Mouse (Mus musculus): Measurements from ENCODE around the gene Acox2. TPM values are rescaled to one million over a fixed set of nuclear protein-coding genes. Genes with fewer than 3 reads are reported as not detected.

The Acox2 gene
- polyA plus RNA-seq, 1 experiment: not detected

DNA sequence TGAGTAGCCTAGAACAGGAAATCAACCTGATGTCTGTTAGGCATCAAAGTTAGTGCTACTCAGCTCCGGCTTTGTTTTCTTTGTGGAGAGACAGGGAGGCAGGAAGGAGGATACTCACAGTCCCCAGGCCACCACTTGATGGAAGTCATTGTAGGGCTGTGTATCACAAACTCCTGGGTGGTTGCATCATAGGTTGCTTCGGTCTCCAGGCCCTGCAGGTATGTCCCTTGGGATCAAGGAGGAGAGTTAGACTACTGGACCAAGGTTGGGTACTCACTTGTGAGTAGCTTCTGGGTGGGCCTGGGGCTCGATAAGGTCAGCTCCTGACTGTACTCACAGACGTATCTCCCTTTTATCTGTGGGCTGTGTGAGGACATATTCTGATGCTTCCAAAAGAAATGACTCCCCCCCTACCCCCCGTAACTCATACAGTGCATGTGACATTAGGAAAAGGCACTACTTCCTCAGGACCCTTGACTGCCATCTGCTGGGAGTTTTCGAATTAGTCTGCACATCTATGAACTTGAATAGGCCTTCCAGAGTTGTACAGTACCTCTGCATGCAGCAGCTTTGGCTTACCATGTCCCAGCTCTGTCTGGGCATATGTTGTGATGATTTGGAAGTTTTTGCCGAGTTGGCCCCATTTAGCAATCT, 4.0 kb downstream of the Acox2 start:
- TF ChIP-seq GATA1 (IDR thresholded peaks at IDR 0.05; ENCODE audit: low read length): no peak

DNA sequence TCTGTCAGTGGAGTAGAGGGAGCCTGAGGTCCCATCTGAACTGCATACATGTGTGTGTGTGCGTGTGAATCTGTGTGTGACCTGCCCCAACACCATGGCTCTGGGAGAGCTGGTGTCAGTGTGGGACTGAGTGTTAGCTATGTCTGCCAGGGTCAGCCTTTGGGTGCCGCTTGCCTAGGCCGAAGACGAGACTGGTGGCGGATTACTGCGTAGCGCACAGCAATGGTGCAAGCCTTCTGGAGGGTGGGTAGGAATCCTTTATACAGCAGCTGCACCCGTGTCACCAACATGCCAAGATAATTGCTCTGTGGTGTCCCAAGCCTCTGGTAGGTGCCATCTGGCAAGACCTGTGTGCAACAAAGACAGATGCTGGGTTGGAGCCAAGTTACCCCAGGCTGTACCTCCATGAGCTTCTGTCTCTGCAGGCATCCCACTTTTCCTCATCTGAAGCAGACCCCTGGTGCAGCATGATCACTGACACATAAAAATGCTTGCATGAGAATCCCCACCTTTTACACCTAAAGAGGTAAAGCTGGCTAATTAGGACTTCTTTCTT, 7.7 kb downstream of the Acox2 start:
- no peak for TF ChIP-seq GATA1 (IDR thresholded peaks at IDR 0.05; ENCODE audit: low read length)

DNA sequence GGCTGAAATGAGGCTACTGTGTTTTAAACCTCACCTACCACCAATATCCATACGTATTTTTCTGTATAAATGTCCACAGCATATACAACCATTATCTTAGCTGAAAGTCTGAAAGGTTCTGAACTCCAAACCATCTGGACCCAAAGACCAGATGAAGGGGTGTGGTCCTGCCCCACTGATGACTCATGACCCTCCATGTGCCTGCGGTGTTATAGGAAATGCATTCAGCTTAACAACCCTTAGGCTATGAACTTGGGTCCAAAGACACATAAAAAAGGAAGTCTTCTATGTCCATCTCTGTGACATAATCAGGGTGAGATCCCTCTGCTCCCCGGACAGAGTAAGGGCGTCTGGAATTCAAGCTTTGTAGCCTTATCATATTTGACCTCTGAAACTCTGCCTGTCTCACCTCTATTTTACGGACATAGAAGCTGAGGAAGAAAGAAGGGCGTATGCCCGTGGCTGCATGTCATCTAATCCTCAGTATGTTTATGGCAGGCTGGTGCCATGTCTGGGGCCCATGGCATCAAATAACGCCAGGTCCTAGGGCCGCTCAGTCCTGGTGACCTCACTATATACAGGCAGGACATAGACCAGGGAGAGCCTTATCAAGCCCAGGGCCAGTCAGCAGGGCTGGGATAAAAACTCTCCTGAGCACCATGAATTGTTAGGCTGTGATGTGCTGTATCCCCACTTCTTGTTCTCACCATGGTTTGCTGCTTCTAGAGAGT, 8.8 kb downstream of the Acox2 start:
- TF ChIP-seq GATA1 (IDR thresholded peaks at IDR 0.05; ENCODE audit: low read length): no peak

DNA sequence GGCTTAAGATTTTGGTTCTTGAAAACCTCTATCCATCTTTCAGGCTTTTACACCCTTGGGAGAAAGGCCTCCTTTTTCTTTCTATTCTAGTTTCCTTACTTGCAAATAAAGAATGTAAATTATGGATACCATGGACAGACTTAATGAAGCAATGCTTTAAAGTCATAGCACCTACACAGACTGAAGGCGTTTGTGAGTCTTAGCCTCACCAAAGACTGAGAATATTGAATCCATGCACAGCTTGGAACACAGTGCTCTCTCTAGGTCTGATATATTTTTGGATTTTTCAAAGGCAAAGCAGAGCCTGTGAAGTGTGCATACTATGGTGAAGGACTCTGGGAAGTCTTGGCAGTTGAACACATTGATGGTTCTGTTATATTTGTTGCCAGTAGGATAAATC, 9.9 kb downstream of the Acox2 start:
- no peak for TF ChIP-seq GATA1 (IDR thresholded peaks at IDR 0.05; ENCODE audit: low read length)

DNA sequence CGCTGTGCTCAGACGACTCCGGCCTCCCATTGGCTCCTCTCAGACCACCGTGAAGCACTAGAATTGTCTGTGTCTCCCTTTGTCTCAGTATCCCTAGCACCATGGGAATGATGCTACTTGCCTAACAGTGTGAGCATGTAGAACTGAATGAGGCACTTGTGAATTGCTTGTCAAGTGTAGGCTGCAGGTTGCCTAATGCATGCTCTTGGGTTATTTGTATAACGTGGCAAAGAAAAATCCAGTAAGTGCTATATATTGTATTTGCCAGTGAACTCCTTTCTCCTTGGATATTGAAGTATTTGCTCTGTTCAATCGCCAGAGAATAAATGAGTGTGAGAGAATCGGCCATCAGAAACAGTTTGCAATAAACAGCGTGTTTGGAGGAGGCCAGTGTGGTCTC, 12.3 kb downstream of the Acox2 start:
- TF ChIP-seq GATA1 (IDR thresholded peaks at IDR 0.05; ENCODE audit: low read length): no peak

DNA sequence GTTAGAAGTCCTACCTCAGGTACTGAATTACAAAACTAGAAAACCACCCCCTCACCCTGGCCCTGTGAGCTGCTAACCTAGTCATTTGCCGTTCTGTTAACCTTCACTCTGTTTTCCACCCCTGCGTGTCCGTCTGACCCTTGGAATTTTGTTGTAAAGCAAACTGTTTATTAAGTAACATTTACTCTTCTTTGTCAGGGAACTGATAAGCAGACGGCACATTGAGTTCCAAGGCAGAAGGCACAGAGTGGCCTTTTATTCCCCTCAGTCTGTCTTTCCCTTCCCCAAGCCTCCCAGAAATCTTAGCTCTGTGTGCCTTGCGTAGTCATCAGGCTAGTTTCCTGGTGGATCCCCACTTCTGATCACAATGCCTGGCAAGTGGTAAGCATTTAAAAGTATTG, 14.9 kb downstream of the Acox2 start:
- TF ChIP-seq GATA1 (IDR thresholded peaks at IDR 0.05; ENCODE audit: low read length): no peak

DNA sequence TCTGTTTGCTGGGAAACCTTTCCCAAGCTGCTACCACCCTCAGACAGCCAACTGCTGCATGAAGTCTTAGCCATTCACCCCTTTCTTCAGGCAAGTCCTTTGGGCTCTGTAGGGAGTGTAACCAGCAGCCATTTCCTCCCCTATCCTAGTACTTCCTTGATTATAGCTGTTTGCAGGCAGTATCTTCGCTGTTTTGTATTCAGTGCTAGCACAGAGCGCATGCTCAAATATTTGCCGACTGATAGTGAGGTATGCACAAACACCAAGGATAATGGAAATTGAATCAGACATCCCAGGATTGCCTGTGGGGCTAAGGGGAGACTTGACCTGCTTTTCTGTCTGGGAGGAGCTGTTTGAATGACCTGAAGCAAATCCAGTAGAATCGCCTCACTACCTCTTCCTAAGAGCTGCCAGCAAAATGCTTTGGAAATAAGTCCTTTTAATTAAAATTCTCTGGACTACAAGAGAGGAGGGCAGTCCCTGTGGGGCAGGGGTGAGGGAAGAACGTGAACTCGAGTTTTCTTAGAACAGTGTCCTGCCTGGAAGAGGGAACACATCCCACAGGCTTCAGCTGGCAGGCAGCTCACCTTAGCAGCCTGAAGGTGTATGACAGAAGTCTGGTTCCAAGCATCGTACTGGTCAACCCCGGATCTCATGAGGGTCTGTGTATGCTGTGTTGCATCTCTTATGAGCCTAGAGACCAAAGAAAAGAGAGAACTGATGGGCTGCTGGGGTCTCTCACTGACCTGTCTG, 15.8 kb downstream of the Acox2 start:
- TF ChIP-seq GATA1 (IDR thresholded peaks at IDR 0.05; ENCODE audit: low read length): no peak

DNA sequence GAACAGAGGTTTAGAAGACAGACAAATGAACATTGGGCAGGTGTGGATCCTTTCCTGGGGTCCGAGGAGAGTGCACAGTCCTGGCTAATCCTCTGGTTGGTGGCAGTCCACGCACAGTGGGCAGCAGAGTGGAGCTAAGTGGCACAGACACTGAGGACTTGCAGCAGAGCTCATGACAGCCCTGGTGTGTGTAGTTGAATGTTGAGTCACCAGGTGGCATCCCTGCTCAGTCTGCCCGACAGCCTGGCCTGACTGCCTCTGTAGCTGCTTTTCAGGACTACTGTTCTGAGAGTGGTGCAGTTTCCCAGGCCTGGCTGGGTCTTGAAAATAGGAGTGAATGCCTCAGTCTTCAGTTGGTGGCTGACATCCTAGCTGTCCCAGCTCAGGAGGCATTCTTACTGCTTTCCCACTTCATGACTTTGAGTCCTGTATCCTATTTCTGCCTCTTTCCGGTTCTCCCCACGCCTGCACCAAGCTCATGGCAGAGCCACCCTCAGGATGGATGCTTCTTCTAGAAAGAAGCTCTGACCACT, 16.7 kb downstream of the Acox2 start:
- TF ChIP-seq GATA1 (IDR thresholded peaks at IDR 0.05; ENCODE audit: low read length): no peak

DNA sequence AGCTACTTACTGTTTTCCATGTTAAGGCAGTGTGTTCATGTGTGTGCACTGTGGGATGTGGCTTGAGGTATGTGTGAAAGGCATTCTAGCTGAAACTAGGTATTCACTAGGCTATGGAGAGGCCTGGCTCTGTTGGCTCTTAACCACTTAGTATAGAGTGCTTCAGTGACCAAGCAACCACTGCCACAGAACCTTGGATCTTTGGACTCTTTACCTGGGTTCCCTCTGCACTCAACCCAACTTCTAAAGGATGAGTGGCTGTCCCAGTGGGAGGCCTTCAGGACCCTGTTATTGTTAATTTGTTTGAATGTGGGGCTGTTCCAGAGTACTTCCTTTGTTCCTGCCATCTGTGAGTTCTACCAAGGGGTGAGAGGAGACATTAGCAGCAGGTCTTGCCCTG, 17.3 kb downstream of the Acox2 start:
- no peak for TF ChIP-seq GATA1 (IDR thresholded peaks at IDR 0.05; ENCODE audit: low read length)

DNA sequence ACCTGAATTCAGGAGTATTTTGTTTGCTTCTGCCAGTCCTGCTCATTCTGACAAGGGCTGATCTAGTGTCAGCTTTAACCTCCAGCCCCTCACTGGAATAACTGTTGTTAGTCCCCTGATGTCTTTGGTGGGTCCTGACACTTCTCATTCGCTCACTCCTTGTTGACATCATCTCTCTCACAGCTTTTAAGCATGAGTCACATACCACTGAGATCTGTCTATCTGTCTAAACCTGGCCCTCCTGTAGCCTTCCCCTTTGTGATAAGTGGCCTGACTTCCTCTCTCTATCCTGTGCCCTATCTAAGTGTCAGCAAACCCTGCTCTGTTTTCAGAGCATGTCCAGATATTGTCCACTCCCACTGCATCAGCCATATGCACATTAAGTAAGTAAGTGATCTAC, 25.9 kb downstream of the Acox2 start:
- TF ChIP-seq GATA1 (IDR thresholded peaks at IDR 0.05; ENCODE audit: low read length): peak; percentile 19

DNA sequence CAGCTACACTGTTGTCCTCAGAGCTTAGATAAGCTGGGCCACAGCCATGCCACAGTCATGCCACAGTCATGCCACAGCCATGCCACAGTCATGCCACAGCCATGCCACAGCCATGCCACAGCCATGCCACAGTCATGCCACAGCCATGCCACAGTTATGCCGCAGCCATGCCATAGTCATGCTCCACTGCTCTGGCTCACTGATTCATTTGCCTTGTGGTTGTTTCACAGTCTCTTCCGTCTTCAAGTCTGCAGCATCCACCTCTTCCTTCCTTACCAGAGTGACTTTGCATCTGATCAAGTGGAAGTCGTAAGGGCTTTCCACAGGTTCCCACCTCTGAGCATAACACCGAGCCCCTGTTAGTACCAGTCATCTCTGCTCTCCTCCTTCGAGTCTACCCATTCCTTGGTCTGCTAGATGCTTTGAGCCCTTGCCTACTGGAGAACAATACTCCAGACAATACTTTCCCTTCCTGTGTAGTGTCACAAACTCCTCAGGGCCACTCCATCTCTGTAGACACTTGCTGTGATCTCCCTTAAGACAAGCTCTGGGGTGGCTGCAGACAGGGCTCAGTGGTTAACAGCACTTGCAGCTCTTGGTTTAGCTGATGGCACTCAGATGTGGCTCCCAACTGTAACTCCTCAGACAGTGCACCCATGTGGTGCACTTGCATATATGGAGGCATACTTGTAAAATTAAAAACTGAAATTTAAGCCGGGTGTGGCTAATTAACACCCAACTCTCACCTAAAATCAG, 26.8 kb downstream of the Acox2 start:
- TF ChIP-seq GATA1 (IDR thresholded peaks at IDR 0.05; ENCODE audit: low read length): no peak

DNA sequence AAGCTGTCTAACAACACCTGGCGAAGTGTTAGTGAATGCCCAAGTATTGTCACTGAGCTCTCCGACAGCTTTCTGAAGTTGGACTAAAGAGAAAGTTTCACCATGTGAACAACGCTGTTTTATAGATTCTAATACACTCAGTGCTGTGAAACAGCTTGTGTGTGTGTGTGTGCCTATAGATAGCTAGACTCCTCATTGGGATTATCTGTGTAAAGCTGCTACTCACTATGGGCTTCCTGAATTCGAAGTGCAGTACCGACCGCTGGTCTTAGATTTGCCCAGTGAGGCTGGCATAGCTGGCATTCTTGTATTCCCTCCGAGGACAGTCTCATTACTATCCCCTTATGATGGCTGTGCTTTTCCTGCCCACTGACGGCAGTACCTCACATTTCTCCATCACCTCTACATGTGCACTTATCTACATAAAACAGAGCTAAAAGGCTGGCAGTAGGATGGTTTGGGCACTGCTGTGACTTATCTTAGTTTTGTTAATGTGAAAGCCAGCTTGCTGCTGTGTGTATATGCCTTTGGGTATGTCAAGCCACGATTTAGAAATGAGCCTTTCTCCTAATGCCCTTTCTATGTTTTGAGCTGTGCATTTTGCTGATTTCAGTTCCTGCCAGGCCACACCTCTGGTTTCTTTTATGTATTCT, 29.7 kb downstream of the Acox2 start:
- TF ChIP-seq GATA1 (IDR thresholded peaks at IDR 0.05; ENCODE audit: low read length): no peak

DNA sequence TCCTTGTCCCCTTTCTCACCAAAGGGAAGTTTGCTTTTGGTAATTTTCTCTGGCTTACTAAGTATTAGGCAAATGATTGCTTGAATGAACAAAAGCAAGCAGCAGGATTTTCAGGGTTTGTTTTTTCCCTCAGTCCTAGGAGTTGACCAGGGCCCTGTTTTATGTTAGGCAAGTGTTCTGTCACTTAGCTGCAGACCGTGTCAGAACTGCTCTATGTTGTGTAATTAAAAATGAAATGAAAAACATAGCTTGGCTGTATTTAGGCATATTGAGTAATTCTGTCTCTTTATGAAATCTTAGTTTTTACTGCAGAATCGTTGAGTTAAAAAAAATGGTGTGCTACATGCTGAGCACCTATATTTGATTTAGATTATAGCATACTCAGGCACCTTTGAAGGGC, 34.3 kb downstream of the Acox2 start:
- no peak for TF ChIP-seq GATA1 (IDR thresholded peaks at IDR 0.05; ENCODE audit: low read length)

DNA sequence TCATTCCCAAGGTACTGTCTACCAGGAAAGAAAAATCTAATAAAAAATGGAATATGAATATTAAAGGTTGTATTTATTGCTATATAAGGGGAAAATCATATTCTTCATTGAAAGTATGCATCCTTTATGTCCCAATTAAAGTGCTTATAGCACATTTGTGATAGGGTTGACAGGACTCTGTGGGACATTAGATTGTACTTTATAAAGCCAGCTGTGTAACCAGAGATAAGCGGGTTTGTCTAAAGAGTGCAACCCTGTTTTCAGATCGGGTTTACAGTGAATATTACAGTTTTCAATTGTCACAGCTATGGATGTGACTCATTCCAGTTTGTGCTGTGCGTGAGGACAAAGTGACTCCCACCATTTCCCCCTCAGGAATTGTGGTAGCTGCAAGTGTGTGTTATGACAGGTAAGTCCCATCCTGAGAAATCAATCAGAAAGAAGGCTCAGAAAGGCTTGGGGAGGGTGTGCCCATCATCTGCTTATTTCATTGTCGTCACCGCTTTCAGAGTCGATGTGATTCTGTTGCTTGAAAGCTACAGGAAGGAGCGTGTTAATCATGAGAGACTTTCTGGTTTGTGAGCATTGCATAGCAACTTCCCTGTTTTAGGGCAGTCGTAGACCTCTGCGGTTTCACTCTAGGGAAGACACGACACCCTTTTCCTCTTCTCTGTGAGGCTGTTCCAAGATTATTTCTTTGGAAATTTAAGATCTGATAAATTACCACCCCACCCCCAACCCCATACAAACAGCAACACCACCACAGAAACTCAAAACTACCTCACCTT, 35.5 kb downstream of the Acox2 start:
- no peak for TF ChIP-seq GATA1 (IDR thresholded peaks at IDR 0.05; ENCODE audit: low read length)

Measured in G1E-ER4 (cell line).